Mouse (Mus musculus) kidney, postnatal 14 days (tissue): ENCODE results near the gene Masp1.

Experiments
- DNase-seq: peaks from one replicate; pipeline ENCODE4 v3.0.0; 2022; ENCODE audit warnings: mixed read lengths

Gene Masp1

DNA sequence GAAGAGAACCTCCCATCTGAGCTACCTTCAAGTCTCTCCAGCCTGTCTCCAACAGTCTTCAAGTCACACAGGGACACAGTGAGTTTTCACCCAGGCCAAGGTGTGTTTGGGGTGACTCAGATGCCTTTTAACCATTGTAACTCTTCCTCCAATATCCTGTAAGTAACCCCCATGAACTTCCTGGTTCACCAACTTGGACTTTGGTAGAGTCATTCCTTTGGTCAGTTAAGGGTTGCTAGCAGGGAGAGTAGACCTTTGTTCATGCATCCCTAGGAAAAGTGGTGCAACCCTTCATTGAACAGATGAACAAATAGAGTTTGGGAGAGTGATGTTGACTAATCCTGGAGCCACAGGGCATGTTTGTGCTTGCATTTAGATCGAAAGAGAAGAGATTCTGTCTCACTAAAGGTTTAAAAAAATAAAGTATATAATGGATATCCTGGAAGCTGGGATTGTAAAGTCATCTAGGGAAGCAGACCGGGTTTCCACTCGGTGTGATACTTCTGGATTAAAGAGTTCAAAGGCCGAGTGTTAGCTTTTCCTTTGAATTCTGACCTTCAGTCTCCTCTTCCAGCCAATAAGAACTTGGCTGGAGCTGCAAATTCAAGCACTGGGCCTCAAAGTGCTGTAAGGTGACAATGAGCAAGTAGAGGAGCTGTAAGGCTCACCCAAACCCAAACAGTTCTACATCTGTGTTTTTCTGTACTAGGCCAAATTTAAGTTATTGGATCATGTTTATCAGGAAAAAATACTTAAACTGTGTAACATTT lies 9.3 kb downstream of the Masp1 start:
- no peak for DNase-seq

DNA sequence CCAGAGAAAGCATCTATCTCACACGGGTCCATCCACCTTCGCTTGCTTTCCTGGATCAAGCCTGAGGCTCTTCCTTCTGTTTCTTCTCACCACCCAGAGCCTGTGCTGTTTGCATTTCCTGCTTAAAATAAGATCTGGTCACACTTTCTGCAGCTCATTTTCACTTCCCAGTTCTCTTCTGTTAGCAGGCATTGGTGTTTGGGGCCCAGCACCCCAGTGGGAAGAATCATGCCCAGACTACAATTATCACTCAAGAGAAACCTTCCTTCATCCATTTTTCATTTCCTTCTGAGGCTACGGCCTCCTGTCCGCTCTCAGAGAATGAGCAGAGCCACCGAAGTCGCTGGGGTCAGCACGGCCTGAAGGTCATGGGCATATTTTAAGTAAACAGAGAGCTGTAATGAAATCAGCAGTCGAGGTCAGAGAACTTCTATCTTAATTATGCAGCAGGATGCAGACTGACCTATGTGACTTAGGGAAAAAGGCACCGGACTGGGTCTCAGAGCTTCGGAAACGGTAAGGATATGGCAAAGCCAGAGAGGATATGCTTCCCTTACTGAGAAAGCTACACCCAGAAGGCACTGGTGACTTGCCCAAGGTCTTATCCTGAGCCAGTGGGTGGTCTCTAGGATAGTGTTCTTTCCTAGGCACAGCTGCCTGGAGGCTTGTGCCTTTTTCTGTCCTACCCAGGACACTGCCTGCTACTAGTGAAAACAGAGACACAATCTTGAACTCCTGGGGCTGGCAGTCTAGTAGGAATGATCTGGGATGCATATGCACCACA lies 14.5 kb downstream of the Masp1 start:
- DNase-seq = peak; percentile 23

DNA sequence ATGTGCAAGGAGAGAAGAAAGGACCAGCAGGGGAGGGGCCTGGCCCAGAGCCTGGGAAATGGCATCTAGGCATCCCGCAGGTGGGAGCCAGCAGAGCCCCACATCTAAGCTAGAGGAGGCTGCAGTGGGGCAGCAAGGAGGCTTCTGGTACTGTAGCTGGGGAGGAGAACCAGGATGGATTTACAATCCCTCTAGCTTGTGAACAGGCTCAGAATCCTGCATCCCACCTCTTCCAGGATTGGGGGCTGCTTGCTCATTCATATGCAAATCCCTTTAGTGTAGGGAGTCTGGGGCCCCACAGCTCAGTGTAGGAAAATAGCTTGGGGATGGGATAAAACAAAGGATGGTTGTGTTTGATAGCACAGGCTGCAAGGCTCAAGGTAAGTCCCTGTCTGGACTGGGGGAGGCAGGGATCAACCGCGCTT lies 16.3 kb downstream of the Masp1 start:
- no peak for DNase-seq

DNA sequence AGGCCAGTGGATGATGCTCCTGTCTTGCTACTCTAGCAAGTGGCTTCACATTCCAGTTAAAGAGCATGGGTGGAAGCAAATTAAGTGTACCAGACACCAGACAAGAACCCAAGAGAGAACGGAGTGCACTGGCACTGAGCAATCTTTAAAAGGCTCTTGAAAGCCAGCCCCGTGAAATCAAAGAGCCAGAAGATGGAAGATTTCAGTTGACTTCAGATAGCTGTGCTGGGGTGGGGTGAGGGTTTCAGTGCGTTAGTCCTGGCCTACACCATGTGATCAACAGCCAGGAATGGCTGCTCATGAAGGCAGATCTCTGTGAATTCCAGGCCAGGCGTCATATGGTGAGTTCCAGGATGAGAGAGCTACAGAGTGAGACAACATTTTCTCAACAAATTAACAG lies 17.3 kb downstream of the Masp1 start:
- no peak for DNase-seq

- DNase-seq = no peak
These were observed 18.1 kb downstream of the Masp1 start for GRCm38 (mm10) chr16:23502478-23502877.

DNA sequence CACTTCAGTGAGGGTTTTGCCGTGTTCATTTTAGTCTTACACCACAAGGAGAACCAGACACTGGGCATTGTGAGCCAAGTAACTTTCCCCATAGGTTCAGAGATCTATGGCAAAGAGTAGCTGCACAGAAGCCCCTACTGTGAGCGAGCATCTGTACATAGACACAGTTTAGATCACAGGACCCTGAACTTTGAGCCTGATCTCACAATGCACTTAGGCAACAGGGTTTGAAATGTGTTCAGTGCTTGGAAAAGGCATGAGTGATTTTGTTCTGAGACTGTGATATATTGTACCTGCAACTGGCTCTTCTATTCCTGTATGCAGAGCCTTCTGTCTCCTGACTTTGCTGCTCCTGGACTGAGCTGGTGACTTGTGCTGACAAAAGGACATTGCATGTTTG lies 19.3 kb downstream of the Masp1 start:
- no peak for DNase-seq

DNA sequence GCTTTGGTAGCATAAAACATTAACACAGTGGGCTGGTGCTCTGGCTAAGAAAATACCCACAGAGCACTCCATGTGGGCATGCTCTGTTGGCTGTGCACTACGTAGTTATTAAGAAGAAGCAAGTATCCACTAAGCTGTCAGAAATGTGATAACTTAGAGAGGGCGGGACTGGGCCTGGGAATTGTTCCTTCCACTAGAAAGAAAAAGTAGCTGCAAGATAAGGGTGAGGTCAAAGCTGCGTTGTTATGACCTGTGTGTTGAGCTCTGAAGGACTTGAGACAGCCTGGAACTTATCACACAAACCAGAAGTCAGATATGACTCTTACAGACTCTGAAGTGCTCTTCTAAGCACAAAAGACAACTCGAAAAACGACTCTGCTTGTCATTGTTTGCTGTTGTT lies 20.1 kb downstream of the Masp1 start:
- no peak for DNase-seq

GRCm38 (mm10) chr16:23498691-23499131 lies 21.9 kb downstream of the Masp1 start:
- no peak for DNase-seq

DNA sequence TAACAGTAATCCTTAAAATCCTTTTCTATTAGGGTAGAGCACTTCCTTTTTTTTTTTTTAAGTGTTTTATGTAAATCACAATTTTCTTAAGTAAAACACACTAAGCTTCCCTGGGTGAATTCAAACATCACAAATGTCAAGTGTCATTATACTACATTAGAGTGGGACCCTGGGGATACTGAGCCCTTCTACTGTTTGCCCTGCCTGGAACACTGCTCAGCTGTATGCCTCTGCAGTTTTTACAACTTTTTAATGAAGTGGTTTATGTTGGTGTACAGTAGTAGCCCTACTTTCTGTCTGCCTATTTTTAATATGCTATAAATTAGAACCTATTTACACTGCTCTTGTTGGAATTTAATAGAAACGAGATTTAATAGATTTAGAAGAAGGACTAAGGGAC lies 22.7 kb downstream of the Masp1 start:
- no peak for DNase-seq

DNA sequence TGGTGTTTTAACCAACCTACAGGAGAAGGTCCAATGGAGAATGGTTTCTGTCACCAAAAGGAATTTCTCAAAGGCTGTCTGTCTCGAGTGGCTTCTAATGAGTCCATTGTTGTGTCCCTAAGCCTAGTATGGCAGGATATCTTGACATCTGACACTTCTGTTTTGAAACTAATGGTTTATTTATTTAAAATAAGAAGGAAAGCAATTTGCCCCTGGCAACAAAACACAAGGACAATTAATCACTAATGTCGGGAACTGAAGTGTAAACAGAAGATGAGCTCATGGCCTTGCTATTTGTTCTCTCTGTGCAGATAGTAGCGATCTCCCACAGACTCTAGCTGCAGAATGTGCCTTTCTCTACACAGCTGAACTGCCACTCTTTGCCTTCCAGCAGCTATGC lies 23.2 kb downstream of the Masp1 start:
- peak; percentile 41 for DNase-seq

DNA sequence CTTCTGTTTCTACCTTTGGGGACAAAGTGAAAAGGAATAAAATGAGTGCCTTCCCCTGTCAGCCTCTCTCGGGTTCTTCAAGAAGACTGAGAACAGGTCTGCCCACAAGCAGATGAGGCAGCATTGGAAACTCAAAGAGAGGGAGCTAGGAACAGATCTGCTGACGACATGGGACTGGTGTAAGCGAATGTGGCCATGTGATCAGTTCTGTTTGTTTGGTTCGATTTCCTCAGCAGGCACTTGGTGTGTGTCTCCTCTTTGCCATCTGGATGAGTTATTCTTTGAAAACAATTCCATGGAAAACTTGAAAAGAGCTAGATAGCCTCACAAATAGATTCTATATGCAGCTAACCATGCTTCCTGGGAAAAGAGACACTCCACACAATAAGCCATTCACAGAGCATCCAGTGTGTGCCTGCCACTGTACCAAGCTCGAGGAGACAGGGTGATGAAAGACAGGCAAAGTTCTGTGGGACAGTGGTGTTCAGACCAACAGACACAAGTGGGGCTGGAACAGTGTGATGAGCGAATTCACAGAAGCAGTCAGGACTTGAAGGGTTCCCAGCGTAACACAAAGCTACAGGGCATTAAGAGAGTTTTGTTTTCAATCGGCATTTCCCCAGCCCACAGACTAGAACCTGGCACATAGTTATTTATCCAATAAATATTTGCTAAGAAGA lies 24.2 kb downstream of the Masp1 start:
- no peak for DNase-seq

GRCm38 (mm10) chr16:23492783-23493182 lies 27.8 kb downstream of the Masp1 start:
- no peak for DNase-seq

DNA sequence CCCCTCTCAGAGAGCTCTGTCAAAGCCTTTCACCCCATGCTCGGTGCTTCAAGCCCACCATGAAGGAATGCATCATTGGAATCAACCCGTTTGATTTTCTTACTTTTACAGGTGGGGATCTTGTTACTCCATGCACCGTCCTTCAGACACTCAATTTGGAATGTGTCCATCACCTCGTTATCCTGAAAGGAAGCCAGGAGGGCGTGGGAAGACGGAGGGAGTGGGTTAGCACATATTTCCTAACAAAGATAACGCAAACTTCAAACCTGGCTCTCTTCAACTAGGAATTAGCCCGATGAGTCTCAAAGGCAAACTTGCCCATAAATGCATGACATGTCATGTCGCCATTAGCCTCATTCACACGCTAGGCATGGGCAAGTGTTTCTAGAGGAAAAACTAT lies 37.3 kb downstream of the Masp1 start:
- no peak for DNase-seq

DNA sequence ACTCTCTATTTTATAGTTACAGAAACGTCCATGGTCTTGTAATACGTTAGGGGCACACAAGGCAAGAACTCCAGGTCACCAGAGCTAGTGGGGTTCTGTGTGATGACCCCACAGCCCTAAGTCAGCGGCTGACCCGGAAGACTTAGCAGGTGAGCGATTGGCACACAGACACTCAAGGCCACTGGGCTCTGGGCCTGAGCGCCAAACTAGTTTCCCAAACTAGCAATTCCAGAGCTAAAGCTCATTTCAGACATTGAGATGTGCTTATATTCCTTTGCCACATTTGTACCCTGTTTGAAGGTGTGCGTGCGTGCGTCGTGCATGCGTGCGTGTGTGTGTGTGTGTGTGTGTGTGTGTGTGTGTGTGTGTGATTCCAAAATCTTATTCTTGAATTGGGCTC lies 37.8 kb downstream of the Masp1 start:
- DNase-seq = no peak

- no peak for DNase-seq
These were observed 38.4 kb downstream of the Masp1 start for GRCm38 (mm10) chr16:23482218-23482617.

DNA sequence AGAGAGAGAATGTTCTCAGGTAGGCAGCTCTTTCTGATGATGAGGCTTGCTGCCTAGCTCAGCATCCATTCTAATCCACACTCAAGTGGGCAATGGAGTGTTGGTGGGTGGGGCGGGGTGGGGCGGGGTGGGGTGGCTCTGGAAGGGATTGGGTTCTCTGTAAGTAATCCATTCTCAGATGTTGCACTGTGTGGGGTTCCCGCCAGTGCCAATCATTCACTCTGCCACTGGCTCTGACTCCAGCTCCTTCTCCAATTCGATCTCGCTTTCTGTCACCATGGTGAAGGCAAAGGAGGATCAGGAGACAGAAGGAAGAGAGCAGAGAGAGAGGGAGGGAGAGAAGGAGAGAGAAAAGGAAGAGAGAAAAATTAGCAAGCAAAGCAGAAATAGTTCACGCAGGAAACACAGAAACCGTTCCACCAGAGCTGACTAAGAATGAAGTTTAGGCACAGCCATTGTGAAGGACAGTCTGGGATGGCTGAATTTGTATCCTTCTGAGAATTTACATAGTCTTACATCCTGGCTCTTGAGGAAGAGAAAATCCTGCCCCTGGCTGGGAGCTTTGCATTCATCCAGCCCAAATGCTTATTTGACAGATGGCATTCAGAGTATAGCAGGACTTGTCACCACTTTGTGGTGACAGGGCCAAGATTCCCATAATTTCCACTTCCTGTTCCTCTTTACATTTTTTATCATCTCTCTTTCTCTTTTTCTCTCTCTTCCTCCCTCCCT lies 40.6 kb downstream of the Masp1 start:
- no peak for DNase-seq

- DNase-seq = no peak
These were observed 44.0 kb downstream of the Masp1 start for GRCm38 (mm10) chr16:23476598-23476997.

GRCm38 (mm10) chr16:23475651-23476050 lies 45.0 kb downstream of the Masp1 start:
- no peak for DNase-seq

GRCm38 (mm10) chr16:23472046-23472445 lies 48.6 kb downstream of the Masp1 start:
- DNase-seq = no peak

DNA sequence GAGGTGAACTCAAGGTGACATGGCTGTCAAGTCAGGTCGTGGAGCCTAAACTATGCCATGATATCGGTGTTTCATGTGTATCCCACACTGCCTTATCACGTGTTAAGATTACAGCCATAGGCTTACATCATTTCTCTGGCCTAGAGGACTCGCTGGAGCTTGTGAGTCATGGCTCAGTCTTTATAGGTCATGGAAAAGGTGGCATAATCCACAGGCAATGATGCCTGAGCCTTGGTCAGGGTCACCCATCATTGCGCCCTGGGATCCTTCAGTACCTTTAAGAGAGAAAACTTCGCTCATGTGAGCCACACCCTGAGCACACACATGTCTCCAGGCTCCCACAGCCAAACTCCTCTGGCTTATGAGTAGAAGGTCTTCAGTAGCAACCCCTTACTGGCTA lies 49.1 kb downstream of the Masp1 start:
- no peak for DNase-seq

DNA sequence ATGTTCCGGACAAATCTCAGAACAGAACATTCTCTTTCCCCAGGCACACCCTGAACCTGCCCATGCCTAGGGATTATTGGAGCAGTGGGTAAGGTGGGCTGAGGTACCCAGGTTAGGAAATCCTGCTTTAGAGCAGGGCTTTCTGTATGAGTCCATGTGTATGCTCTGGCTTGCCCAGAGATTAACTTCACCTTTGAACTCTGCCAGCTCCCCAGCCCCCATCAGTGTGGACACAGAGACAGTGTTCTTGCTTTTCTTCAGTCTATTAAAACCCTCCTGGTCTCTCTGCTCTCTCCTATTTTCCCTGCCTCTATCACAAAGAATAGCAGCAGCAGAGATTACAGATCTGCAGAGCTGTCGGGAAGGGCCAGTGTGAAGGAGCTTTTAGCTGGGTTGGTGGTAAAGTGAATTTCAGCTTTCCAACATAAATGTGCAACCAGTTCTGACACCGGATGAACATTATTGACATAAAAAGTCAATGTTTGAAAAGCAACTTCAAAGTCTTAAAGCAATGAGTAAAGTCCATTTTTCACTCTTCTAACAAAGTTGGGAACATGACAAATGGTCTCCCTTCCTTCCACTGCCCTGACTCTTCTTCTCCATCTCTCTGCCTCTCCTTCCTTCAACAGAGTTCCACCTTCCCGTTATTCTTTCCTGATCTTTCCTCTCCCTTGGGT lies 56.8 kb downstream of the Masp1 start:
- no peak for DNase-seq

GRCm38 (mm10) chr16:23458906-23459588 lies 61.6 kb downstream of the Masp1 start:
- no peak for DNase-seq
